Mouse (Mus musculus): ENCODE measurements around the gene Syvn1. TPM values are rescaled to one million over a fixed set of nuclear protein-coding genes. Genes with fewer than 3 reads are reported as not detected.

Gene Syvn1
- polyA plus RNA-seq, 1 experiment from 2014 or later, result 11.6 TPM

DNA sequence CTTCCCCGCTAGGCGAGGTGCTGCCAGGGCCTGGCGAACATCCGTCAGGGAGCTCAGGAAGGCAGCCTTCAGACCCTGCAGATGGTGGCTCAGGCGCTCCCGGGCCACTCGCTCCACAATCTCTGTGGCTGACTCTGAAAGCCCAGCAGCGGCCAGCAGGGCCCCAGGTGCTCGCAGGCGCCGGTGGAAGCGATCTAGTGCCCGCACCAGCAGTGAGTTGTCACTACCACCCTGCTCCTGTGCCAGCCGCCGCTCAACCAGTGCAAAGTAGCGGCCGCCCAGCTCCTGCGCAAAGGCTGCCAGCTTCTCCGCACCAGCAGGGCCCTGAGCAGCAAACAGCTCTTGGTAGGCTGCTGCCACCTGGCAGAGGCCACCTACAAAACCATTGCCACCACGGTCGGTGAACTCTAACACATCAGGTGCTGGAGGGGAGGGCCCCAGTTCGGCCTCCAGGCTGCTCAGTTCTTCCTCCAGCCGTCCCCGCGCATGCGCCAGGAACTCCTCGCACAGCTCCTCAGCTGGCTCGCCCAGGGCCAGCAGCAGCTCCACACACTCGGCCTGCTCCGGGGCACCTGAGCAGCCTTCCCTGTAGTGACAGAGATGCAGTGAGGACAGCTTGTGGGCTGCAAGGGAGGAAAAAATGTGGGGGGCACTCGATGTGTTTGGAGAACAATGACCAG is 24.3 kb downstream of the Syvn1 start:
- no peaks in the 10 kb centered on the region for H3K9me3 ChIP-seq (replicated peaks)
- H3K27me3 ChIP-seq, result no peaks in the 10 kb centered on the region
- peaks cover 44% of the 10 kb centered on the region for H3K36me3 ChIP-seq
- no peak overlapping the region for H3K4me3 ChIP-seq (replicated peaks)
- H3K27ac ChIP-seq, result no peak overlapping the region
- peaks cover 42% of the 10 kb centered on the region for H3K4me1 ChIP-seq (replicated peaks)
- no peak for DNase-seq
- no peak for ATAC-seq (ENCODE audit: low read depth)
- H3K4me2 ChIP-seq, result no peak overlapping the region
- 88% methylated on average over 31 of the region's 31 CpGs for WGBS (ENCODE audit: insufficient replicate concordance)
- H3K9ac ChIP-seq, result no peak overlapping the region

DNA sequence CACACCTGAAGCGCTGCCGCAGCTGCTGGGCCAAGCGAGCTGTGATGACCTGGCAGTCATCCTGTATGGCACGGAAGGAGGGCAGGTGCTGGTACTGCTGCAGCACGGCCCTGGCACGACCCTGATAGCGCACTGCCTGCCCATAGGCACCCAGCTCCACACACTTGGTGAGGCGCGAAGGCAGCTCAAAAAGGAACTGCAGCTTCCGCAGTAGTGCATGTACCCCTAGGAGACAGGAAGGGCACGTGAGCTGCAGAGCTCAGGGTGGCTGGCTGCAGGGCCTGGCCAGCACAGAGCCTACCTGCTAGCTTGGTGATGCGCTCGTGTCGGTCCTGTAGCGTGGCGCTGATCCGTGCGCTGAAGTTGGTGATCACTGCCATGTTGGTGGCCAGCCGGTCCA is 24.9 kb downstream of the Syvn1 start:
- no peaks in the 10 kb centered on the region for H3K9me3 ChIP-seq (replicated peaks)
- H3K9ac ChIP-seq, result no peak overlapping the region
- ATAC-seq (ENCODE audit: low read depth), result no peak
- WGBS (ENCODE audit: insufficient replicate concordance), result 87% methylated on average over 19 of the region's 19 CpGs
- no peak for DNase-seq
- H3K27ac ChIP-seq, result no peak overlapping the region
- peaks cover 44% of the 10 kb centered on the region for H3K36me3 ChIP-seq
- H3K4me1 ChIP-seq (replicated peaks), result peaks cover 44% of the 10 kb centered on the region
- no peak overlapping the region for H3K4me3 ChIP-seq (replicated peaks)
- no peak overlapping the region for H3K4me2 ChIP-seq
- no peaks in the 10 kb centered on the region for H3K27me3 ChIP-seq

DNA sequence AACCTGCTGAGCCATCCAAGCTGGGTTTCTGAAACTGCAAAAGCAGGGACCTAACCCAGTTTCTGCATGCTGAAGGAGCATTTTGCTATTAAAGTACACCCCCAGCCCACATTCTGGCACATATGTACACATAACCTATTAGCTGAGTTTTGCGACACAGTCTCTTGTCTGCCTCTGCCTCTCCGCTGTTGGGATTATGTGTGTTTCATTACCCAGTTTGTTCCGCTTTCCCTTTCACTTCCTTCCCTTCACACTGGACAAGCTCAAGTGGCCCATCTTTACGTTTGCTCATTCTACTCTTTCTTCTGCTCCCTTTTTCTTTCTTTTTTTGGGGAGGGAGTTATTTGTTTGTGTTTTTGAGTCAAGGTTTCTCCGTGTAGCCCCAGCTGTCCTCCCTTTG is 27.5 kb downstream of the Syvn1 start:
- ATAC-seq (ENCODE audit: low read depth) (no peak), DNase-seq (no peak)
- Histone ChIP-seq H3K9ac (no peak overlapping the region), H3K4me3 (replicated peaks) (no peak overlapping the region), H3K27me3 (no peaks in the 10 kb centered on the region), H3K36me3 (peaks cover 40% of the 10 kb centered on the region), H3K9me3 (replicated peaks) (no peaks in the 10 kb centered on the region), H3K27ac (no peak overlapping the region), H3K4me2 (no peak overlapping the region), H3K4me1 (replicated peaks) (peaks cover 34% of the 10 kb centered on the region)
- 74% methylated on average over 5 of the region's 5 CpGs for WGBS (ENCODE audit: insufficient replicate concordance)

DNA sequence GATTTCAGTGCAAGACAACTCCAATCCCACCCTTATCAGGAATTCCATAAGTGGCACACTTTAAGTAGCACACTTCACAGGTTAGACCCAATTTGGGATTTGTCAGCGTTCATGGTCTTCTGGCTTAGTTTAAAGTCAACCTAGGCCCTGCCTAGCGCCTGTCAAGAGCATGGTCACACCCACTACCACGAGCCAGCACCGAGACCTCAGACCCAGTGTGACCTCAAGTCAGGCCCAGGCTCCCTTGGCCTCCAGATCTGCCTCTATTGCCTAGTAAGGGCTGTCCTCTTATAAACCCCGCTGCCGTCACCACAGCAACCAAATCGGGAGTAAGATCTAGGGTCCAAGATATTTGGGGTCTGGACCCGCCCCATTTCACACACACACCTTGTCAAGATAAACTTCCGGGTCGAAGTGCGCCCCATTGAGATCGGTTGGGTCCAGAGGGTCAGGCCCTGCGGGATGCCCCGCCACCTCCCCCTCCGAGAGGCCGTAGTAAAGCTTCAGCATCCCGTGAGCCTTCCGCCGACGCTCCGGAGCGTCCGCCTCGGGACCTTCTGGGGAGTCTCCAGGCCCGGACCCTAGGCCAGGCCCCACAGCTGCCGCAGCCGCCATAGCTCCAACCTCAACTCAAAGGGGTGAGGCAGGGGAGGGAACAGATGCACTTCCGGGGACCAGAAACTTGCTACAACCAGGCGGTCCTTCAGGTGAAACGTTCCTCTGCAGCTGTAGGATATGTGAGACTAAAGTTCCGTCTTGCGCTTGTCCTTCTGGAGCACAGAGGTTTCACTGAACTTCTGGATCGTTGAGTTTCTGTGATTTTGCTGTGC is 30.4 kb downstream of the Syvn1 start, which contains the start of gene Vps51:
Vps51 (minus strand) TSS at position 668 of the 830 bp plus-strand sequence.
- DNase-seq (peak; percentile 77), ATAC-seq (ENCODE audit: low read depth) (peak; percentile 86)
- Histone ChIP-seq H3K4me2 (peak within 1 kb of the TSS; percentile 92), H3K9ac (peak within 1 kb of the TSS; percentile 84), H3K4me1 (replicated peaks) (peaks cover 32% of the 10 kb centered on the region), H3K27ac (peak within 1 kb of the TSS; percentile 78), H3K36me3 (peaks cover 35% of the 10 kb centered on the region), H3K9me3 (replicated peaks) (no peaks in the 10 kb centered on the region), H3K4me3 (replicated peaks) (peak within 1 kb of the TSS; percentile 87), H3K27me3 (no peaks in the 10 kb centered on the region)
- under 1% methylated on average over 33 of the region's 33 CpGs for WGBS (ENCODE audit: insufficient replicate concordance)

DNA sequence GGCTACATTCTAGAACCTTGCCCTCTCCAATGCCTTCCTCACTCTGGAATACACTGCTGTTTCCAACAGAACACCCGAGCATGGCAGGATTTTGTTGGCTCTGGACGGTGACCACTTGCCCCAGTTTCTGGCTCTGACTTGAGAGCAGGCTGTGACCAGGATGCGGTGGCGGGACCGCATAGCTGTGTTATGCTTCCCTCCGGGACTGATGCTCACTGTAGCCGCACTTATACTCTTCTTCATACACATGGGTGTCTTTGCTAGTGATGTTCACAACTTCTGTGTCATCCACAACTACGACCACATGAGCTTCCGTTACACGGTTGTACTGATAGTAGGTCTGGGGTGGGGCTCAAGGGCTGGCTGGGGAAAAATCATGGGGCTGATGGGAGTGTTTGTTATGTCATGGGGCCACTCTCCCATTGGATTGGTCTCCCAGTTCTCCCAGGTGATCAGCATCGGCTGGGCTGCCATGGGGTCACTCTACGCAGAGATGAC is 33.7 kb downstream of the Syvn1 start, which contains the start of gene Tmem262:
Tmem262 (plus strand) TSS at position 51 of the 498 bp plus-strand sequence.
- Histone ChIP-seq H3K4me3 (replicated peaks) (no peak within 1 kb of the TSS), H3K27me3 (no peaks in the 10 kb centered on the region), H3K4me2 (no peak within 1 kb of the TSS), H3K9me3 (replicated peaks) (no peaks in the 10 kb centered on the region), H3K36me3 (peaks cover 30% of the 10 kb centered on the region), H3K4me1 (replicated peaks) (peaks cover 39% of the 10 kb centered on the region), H3K9ac (no peak within 1 kb of the TSS), H3K27ac (no peak within 1 kb of the TSS)
- 78% methylated on average over 12 of the region's 12 CpGs for WGBS (ENCODE audit: insufficient replicate concordance)
- no peak for ATAC-seq (ENCODE audit: low read depth)
- no peak for DNase-seq

DNA sequence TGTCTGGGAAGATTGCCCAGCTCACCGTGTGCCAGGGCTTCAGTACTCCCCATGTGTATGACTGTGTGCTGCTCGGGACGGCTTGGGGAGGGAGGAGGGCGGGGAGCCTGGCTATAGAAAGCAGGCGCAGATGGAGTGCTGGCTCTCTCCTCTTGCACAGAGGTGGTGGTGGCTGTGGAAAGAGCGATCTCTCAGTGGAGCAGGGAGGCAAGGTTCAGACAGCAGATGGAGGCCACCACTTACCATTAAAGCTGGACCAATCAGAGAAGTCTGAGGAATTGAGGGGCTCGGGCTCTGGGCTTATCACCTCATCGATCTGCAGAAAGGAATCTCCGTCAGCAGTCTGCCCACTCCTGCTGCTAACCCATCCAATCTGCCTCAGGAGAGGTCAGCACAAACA is 35.8 kb downstream of the Syvn1 start, which contains the start of gene Gm28374:
Gm28374 (minus strand) TSS at position 101 of the 400 bp plus-strand sequence.
- no peak for DNase-seq
- Histone ChIP-seq H3K9me3 (replicated peaks) (no peaks in the 10 kb centered on the region), H3K27ac (no peak within 1 kb of the TSS), H3K36me3 (peaks cover 43% of the 10 kb centered on the region), H3K9ac (no peak within 1 kb of the TSS), H3K27me3 (no peaks in the 10 kb centered on the region), H3K4me1 (replicated peaks) (peaks cover 42% of the 10 kb centered on the region), H3K4me3 (replicated peaks) (no peak within 1 kb of the TSS; the same call in 1 of the 2 replicates), H3K4me2 (0 out of 2 replicates have a peak within 1 kb of the TSS, but pooled peaks have one; percentile 80)
- ATAC-seq (ENCODE audit: low read depth), result no peak
- WGBS (ENCODE audit: insufficient replicate concordance), result 78% methylated on average over 9 of the region's 9 CpGs

DNA sequence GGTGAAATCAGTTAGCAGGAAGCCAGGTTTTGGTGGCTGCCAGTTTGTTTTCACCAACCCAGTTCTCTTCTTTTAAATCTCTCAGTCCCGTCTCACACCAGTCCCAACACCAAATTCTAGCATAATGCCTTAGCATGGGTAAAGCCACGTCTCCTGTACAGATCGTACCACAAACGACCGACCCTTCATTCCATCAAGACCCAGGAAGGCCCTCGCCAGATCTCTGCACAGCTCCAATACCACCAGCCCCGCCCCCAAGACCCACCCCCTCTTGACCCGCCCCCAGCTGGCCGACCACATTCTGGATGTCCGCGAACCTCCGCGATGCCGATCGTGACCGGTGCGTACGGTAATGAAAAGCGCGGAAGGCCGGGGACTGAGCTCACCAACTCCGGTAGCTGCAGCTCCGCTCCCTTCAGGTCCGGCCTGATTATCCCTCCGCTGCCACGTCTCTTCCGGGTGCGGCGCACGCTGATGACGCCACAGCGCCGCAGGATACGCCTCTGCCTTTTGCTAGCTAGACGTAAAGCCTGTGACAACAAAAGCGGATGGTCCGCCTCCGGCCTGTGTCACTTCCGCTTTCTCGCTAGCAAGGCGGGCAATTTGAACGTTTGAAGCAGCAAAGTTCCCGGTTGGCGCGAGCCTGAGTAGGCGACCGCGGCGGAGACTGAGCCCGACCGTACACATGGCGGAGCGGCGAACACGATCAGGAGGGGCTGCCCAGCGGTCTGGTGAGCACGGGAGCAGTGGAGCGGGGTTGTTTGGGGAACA is 38.3 kb downstream of the Syvn1 start, which contains the start of the genes Zfpl1 and Cdca5:
Zfpl1 (minus strand) TSS at position 479 of the 771 bp plus-strand sequence.
Cdca5 (plus strand) TSS at position 506 of the 771 bp plus-strand sequence.
- ATAC-seq (ENCODE audit: low read depth) (peak; percentile 88), DNase-seq (peak; percentile 94)
- H3K4me2 ChIP-seq, result peak within 1 kb of the TSS; percentile 92
- no peaks in the 10 kb centered on the region for H3K9me3 ChIP-seq (replicated peaks)
- under 1% methylated on average over 58 of the region's 58 CpGs for WGBS (ENCODE audit: insufficient replicate concordance)
- H3K27ac ChIP-seq, result peak within 1 kb of the TSS; percentile 94
- no peaks in the 10 kb centered on the region for H3K27me3 ChIP-seq
- H3K4me1 ChIP-seq (replicated peaks), result peaks cover 45% of the 10 kb centered on the region
- H3K36me3 ChIP-seq, result peaks cover 67% of the 10 kb centered on the region
- H3K4me3 ChIP-seq (replicated peaks), result peak within 1 kb of the TSS; percentile 82
- H3K9ac ChIP-seq, result peak within 1 kb of the TSS; percentile 91

DNA sequence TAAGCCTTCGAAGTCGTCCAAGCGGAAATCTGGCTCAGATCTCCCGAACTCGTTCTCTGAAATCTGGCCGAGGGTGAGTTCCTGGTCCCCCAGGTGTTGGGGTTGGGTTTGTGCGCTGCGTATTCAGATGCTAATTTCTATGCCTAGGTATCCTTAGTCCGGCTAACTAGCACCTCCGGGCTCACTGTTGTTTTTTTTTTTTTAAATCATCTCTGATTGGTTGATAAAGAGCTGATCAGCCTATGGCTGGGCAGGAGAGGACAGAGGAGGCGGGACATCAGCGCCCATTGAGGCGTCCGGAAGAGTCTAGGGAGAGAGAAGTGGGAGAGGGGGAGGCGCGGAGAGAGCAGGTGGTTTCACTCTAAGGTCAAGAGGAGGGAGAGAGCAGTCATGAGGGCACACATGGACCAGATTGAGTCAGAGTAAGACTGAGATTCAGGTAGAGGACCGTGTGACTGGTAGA is 39.1 kb downstream of the Syvn1 start:
- WGBS (ENCODE audit: insufficient replicate concordance), result under 1% methylated on average over 17 of the region's 17 CpGs
- Histone ChIP-seq H3K4me3 (replicated peaks) (peak overlapping the region; percentile 82), H3K9ac (peak overlapping the region; percentile 91), H3K4me2 (peak overlapping the region; percentile 92), H3K9me3 (replicated peaks) (no peaks in the 10 kb centered on the region), H3K27ac (peak overlapping the region; percentile 94), H3K4me1 (replicated peaks) (peaks cover 45% of the 10 kb centered on the region), H3K27me3 (no peaks in the 10 kb centered on the region), H3K36me3 (peaks cover 67% of the 10 kb centered on the region)
- ATAC-seq (ENCODE audit: low read depth) (peak; percentile 78), DNase-seq (peak; percentile 74)

DNA sequence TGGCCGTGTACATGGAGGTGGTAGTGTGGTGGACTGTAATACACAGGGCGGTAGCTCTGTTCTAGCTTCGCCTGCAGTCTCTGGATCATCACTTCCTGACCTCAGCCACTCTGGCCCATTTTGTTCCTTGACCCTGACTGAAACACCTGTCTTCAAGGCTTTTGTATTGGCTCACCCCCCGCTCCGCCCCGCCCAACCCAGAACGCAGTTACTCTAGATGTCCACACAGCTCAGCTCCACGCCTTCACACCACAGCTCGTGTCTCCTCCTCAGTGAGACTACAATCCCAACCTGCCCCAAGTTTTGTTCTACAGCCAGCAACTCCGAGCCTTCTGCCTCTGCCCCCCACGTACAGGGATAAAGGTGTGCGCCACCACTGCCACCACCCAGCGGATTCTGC is 42.5 kb downstream of the Syvn1 start:
- ATAC-seq (ENCODE audit: low read depth), result no peak
- no peak for DNase-seq
- H3K4me3 ChIP-seq (replicated peaks), result no peak overlapping the region
- H3K27ac ChIP-seq, result no peak overlapping the region
- no peak overlapping the region for H3K9ac ChIP-seq
- H3K4me2 ChIP-seq, result no peak overlapping the region
- H3K36me3 ChIP-seq, result peaks cover 80% of the 10 kb centered on the region
- peaks cover 34% of the 10 kb centered on the region for H3K4me1 ChIP-seq (replicated peaks)
- 92% methylated on average over 13 of the region's 13 CpGs for WGBS (ENCODE audit: insufficient replicate concordance)
- H3K9me3 ChIP-seq (replicated peaks), result no peaks in the 10 kb centered on the region
- no peaks in the 10 kb centered on the region for H3K27me3 ChIP-seq

DNA sequence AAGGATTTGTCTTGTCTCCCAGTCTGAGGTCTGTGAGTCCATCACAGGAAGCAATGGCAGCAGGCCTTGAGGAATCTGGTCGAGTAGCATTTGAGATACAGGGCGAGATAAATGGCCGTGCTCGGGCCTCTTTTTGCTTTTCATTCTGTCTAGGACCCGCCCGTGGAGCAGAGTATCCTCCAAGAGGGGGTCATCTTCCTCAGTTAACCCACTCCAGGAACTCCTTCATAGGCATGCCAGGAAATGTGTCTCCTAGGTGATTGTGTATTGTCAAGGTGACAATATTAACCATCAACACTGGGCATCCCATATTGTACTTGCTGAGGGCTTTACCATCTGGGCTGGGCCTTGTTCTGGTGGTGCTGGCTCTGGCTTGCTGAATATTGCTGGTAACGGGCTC is 47.7 kb downstream of the Syvn1 start, which contains the start of gene AC131692.1:
AC131692.1 (plus strand) TSS at position 301 of the 400 bp plus-strand sequence.
- no peak within 1 kb of the TSS for H3K4me2 ChIP-seq
- no peaks in the 10 kb centered on the region; the same call in 1 of the 2 replicates for H3K4me1 ChIP-seq (replicated peaks)
- H3K4me3 ChIP-seq (replicated peaks), result no peak within 1 kb of the TSS
- WGBS (ENCODE audit: insufficient replicate concordance), result 86% methylated on average over 7 of the region's 7 CpGs
- H3K9ac ChIP-seq, result no peak within 1 kb of the TSS
- no peak within 1 kb of the TSS for H3K27ac ChIP-seq
- H3K27me3 ChIP-seq, result no peaks in the 10 kb centered on the region
- H3K9me3 ChIP-seq (replicated peaks), result no peaks in the 10 kb centered on the region
- ATAC-seq (ENCODE audit: low read depth) (no peak), DNase-seq (no peak)
- H3K36me3 ChIP-seq, result peaks cover 93% of the 10 kb centered on the region

All from liver, embryonic 13.5 days (tissue).